Comparison of ENCODE assay signal across 29 mouse cellular contexts in the genomic region with DNA sequence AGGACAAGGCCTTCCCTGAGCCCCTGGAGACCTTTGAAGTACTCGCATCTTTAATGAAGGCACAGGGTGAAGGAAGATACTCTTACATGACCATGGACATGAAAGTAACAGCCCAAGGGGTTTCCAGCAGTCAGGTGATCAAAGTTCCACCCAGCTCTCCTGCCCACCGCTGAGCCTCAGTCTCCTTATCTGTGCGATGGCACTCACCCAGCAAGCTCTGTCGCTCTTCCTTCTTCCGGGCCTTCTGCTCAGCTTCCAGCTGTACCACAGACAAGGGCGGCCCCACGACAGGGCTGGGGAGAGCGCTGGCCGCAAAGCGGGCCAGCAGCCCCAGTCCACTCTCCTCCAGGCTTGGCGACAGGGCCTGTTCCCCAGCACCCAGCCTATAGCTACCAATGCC. TPM values are rescaled to one million over a fixed set of nuclear protein-coding genes. Genes with fewer than 3 reads are reported as not detected.
DNase-seq lines count a peak whose midpoint lies in the region; ATAC-seq lines count a peak whose summit lies in the region.
"Had no signal": no experiment of that assay in that cellular context is flagged by ENCODE, and none has a peak within 500 bp of the region (broad histone marks: within the 10 kb centered on the region; RNA-seq: fewer than 3 reads in every experiment).

No protein-coding gene starts in this region.

- no peaks in the 10 kb centered on the region for H3K9me3 ChIP-seq in forebrain, embryonic 14.5 days (replicated peaks; ENCODE audit: control insufficient read depth, low read length)
- H3K9me3 ChIP-seq in forebrain, embryonic 13.5 days (replicated peaks) = no peaks in the 10 kb centered on the region
- no peaks in the 10 kb centered on the region for H3K9me3 ChIP-seq in liver, embryonic 11.5 days (ENCODE audit: control insufficient read depth, low read length)
- no peaks in the 10 kb centered on the region for H3K9me3 ChIP-seq in neural tube, embryonic 15.5 days (replicated peaks)
- H3K9me3 ChIP-seq in limb, embryonic 10.5 days (replicated peaks) = no peaks in the 10 kb centered on the region
- H3K9me3 ChIP-seq: embryonic facial prominence, embryonic 10.5 days; embryonic facial prominence, embryonic 15.5 days; hindbrain, embryonic 15.5 days; kidney, embryonic 15.5 days; neural tube, embryonic 12.5 days had no signal

- no peaks in the 10 kb centered on the region for H3K27me3 ChIP-seq in forebrain, embryonic 14.5 days (replicated peaks; ENCODE audit: control insufficient read depth, insufficient read depth, low read length)
- no peaks in the 10 kb centered on the region for H3K27me3 ChIP-seq in forebrain, embryonic 13.5 days
- no peaks in the 10 kb centered on the region for H3K27me3 ChIP-seq in liver, embryonic 11.5 days (replicated peaks; ENCODE audit: control insufficient read depth, insufficient read depth, low read length)
- H3K27me3 ChIP-seq in neural tube, embryonic 15.5 days (replicated peaks) = no peaks in the 10 kb centered on the region
- H3K27me3 ChIP-seq in limb, embryonic 10.5 days (ENCODE audit: low read depth, poor library complexity, severe bottlenecking) = no peaks in the 10 kb centered on the region
- H3K27me3 ChIP-seq: embryonic facial prominence, embryonic 15.5 days; hindbrain, embryonic 15.5 days; kidney, embryonic 15.5 days; neural tube, embryonic 12.5 days had no signal

- ATAC-seq in forebrain, embryonic 14.5 days = no peak
- no peak for ATAC-seq in forebrain, embryonic 13.5 days
- peak; percentile 57; the same call in 1 of the 2 replicates for ATAC-seq in liver, embryonic 11.5 days (replicated peaks; ENCODE audit: low FRiP score)
- peak; percentile 19; the same call in 1 of the 2 replicates for ATAC-seq in neural tube, embryonic 15.5 days (ENCODE audit: low FRiP score)
- ATAC-seq: forebrain, embryonic 16.5 days; lung, postnatal 0 days had no signal

- H3K4me3 ChIP-seq in forebrain, embryonic 14.5 days (ENCODE audit: low read depth, low read length) = no peak overlapping the region
- H3K4me3 ChIP-seq in forebrain, embryonic 13.5 days = no peak overlapping the region
- H3K4me3 ChIP-seq in liver, embryonic 11.5 days (ENCODE audit: low read depth, low read length) = no peak overlapping the region
- H3K4me3 ChIP-seq in neural tube, embryonic 15.5 days (replicated peaks) = no peak overlapping the region
- no peak overlapping the region for H3K4me3 ChIP-seq in limb, embryonic 10.5 days
- H3K4me3 ChIP-seq: embryonic facial prominence, embryonic 10.5 days; embryonic facial prominence, embryonic 15.5 days; gastrocnemius, adult 2 months; hindbrain, embryonic 15.5 days; kidney, embryonic 15.5 days; neural tube, embryonic 12.5 days had no signal

- H3K4me1 ChIP-seq in forebrain, embryonic 14.5 days (ENCODE audit: control insufficient read depth, insufficient read depth, low read length) = no peaks in the 10 kb centered on the region
- H3K4me1 ChIP-seq in forebrain, embryonic 13.5 days = no peaks in the 10 kb centered on the region
- H3K4me1 ChIP-seq in liver, embryonic 11.5 days (replicated peaks; ENCODE audit: control insufficient read depth, insufficient read depth, low read length) = 0 out of 2 replicates have a peak, but pooled peaks cover 3% of the 10 kb centered on the region
- peaks cover 9% of the 10 kb centered on the region for H3K4me1 ChIP-seq in neural tube, embryonic 15.5 days
- peaks cover 8% of the 10 kb centered on the region; the same call in 1 of the 2 replicates for H3K4me1 ChIP-seq in limb, embryonic 10.5 days
- H3K4me1 ChIP-seq: neural tube, embryonic 12.5 days had no signal

- no peak overlapping the region for H3K9ac ChIP-seq in forebrain, embryonic 14.5 days (ENCODE audit: low read length)
- no peak overlapping the region for H3K9ac ChIP-seq in forebrain, embryonic 13.5 days
- H3K9ac ChIP-seq in liver, embryonic 11.5 days (ENCODE audit: low read depth, low read length) = no peak overlapping the region
- no peak overlapping the region for H3K9ac ChIP-seq in neural tube, embryonic 15.5 days (replicated peaks)
- H3K9ac ChIP-seq: embryonic facial prominence, embryonic 15.5 days; hindbrain, embryonic 15.5 days; kidney, embryonic 15.5 days; neural tube, embryonic 12.5 days had no signal

- H3K4me2 ChIP-seq in forebrain, embryonic 14.5 days (ENCODE audit: low read length) = no peak overlapping the region
- no peak overlapping the region for H3K4me2 ChIP-seq in forebrain, embryonic 13.5 days
- H3K4me2 ChIP-seq in liver, embryonic 11.5 days = no peak overlapping the region
- H3K4me2 ChIP-seq in neural tube, embryonic 15.5 days = no peak overlapping the region
- H3K4me2 ChIP-seq: embryonic facial prominence, embryonic 15.5 days; heart, embryonic 11.5 days; hindbrain, embryonic 15.5 days; kidney, embryonic 15.5 days; midbrain, embryonic 11.5 days; neural tube, embryonic 12.5 days had no signal

- peak overlapping the region; percentile 2; the same call in 1 of the 2 replicates for H3K27ac ChIP-seq in forebrain, embryonic 14.5 days (ENCODE audit: low read depth, low read length)
- no peak overlapping the region for H3K27ac ChIP-seq in forebrain, embryonic 13.5 days
- H3K27ac ChIP-seq in liver, embryonic 11.5 days (ENCODE audit: low read depth, low read length) = no peak overlapping the region
- H3K27ac ChIP-seq in neural tube, embryonic 15.5 days (replicated peaks) = no peak overlapping the region
- no peak overlapping the region for H3K27ac ChIP-seq in limb, embryonic 10.5 days
- H3K27ac ChIP-seq: embryonic facial prominence, embryonic 10.5 days; embryonic facial prominence, embryonic 15.5 days; gastrocnemius, adult 2 months; hindbrain, embryonic 15.5 days; kidney, embryonic 15.5 days; neural tube, embryonic 12.5 days had no signal

- 97% methylated on average over 10 of the region's 11 CpGs for WGBS in forebrain, embryonic 14.5 days
- 95% methylated on average over 11 of the region's 11 CpGs for WGBS in forebrain, embryonic 13.5 days
- WGBS in liver, embryonic 11.5 days = 72% methylated on average over 11 of the region's 11 CpGs
- WGBS in neural tube, embryonic 15.5 days = 89% methylated on average over 11 of the region's 11 CpGs
- WGBS in limb, embryonic 10.5 days = 86% methylated on average over 11 of the region's 11 CpGs

- peaks cover 85% of the 10 kb centered on the region for H3K36me3 ChIP-seq in forebrain, embryonic 14.5 days (ENCODE audit: control insufficient read depth, insufficient read depth, low read length)
- peaks cover 97% of the 10 kb centered on the region for H3K36me3 ChIP-seq in forebrain, embryonic 13.5 days (ENCODE audit: poor library complexity, severe bottlenecking)
- peaks cover 4% of the 10 kb centered on the region for H3K36me3 ChIP-seq in liver, embryonic 11.5 days (ENCODE audit: control insufficient read depth, insufficient read depth, low read length)
- peaks cover 52% of the 10 kb centered on the region for H3K36me3 ChIP-seq in neural tube, embryonic 15.5 days
- H3K36me3 ChIP-seq in limb, embryonic 10.5 days = peaks cover 98% of the 10 kb centered on the region

- DNase-seq in forebrain, embryonic 14.5 days (ENCODE audit: low spot score) = no peak
- DNase-seq in liver, embryonic 11.5 days (ENCODE audit: low spot score) = no peak
- DNase-seq in liver = no peak
- no peak for DNase-seq in neural tube, embryonic 10.5 days (ENCODE audit: extremely low spot score, low spot score)
- DNase-seq in limb, embryonic 10.5 days (ENCODE audit: low spot score) = no peak
- DNase-seq: adrenal gland, postnatal 25 days; cerebellum, adult 18-20 months; cerebellum, postnatal 25 days; gastrocnemius, adult 2 months; gastrocnemius, postnatal 36 days; heart, adult 18-20 months; heart, postnatal 36 days; kidney, adult 18-20 months; kidney, postnatal 25 days; lung, adult 18-20 months; right cerebral cortex, postnatal 4 days; thymus, adult 2 months; thymus, postnatal 36 days had no signal

RNA-seq across cellular contexts. Expression of a gene that starts 57.9 kb away (rescaled TPM):
- 50.4 and 69.7 TPM in 2 replicates for polyA plus RNA-seq in forebrain, embryonic 14.5 days (2014; fragmentation: Nextera tagmentation; extraction: Ambion mirVana)
- polyA plus RNA-seq in forebrain, embryonic 13.5 days (2015; fragmentation: Nextera tagmentation; extraction: Ambion mirVana) = 50.9 and 54.0 TPM in 2 replicates
- polyA plus RNA-seq in liver, embryonic 11.5 days (2014; fragmentation: Nextera tagmentation; extraction: Ambion mirVana) = 1.3 and 1.7 TPM in 2 replicates
- polyA plus RNA-seq in neural tube, embryonic 15.5 days (2015; fragmentation: Nextera tagmentation; extraction: Ambion mirVana) = 72.5 and 82.4 TPM in 2 replicates
- 15.5 and 17.5 TPM in 2 replicates for polyA plus RNA-seq in limb, embryonic 10.5 days (2016; fragmentation: Nextera tagmentation; extraction: Ambion mirVana)

Comparison
In these comparisons a context has a peak if more than half of its experiments do, and no peak if none do; other contexts are left out.
1. ATAC-seq: peak in liver, embryonic 11.5 days (single experiment) and neural tube, embryonic 15.5 days (single experiment); none in forebrain, embryonic 14.5 days (single experiment) and forebrain, embryonic 13.5 days (single experiment).